Comparison of ENCODE assay signal across 12 mouse cellular contexts in the genomic region with DNA sequence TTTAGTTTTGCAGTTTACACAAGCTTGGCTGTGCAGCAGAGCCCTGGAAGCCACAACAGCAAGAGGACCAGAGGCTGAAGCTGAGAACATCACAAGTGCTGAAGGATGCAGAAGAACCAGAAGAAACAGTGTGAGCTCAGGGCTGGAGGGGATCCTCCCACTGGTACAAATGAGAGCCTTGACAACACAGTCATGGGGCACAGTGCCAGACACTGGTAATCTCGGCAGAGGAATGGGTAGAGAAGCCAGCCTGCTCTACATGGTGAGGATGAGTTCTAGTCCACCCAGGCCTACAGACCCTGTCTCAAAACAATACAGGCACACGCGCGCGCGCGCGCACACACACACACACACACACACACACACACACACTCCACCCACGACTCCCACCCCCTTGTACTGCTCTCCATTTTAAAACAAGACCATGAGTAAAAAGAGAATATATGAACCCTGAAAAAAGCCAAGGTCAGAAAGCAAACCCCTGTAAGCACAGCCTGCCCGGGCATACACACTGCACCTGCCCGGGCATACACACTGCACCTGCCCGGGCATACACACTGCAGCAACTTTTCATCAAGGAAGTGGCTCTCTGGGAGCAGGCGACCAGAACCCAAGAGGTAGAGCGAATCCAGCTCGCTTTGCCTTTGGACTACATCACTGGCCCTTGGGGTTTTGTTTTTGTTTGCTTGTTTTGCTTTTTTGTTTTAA. TPM values are rescaled to one million over a fixed set of nuclear protein-coding genes. Genes with fewer than 3 reads are reported as not detected.
A peak's percentile ranks its signal among the peaks of the same experiment; 100 is the strongest.
DNase-seq lines count a peak whose midpoint lies in the region; ATAC-seq and TF ChIP-seq lines count a peak whose summit lies in the region.
"Had no signal": no experiment of that assay in that cellular context is flagged by ENCODE, and none has a peak within 500 bp of the region (broad histone marks: within the 10 kb centered on the region; RNA-seq: fewer than 3 reads in every experiment).

No protein-coding gene starts in this region.

- 0 out of 2 replicates have a peak, but pooled peaks have one; percentile 53 for ATAC-seq in forebrain, embryonic 13.5 days
- ATAC-seq in forebrain, embryonic 12.5 days (ENCODE audit: low FRiP score), result no peak
- ATAC-seq in lung, postnatal 0 days, result no peak; the same call in 1 of the 2 replicates
- ATAC-seq: intestine, embryonic 15.5 days had no signal

- TF ChIP-seq EP300 in lung, postnatal 0 days (IDR thresholded peaks at IDR 0.05), result no peak
- TF ChIP-seq EP300 in heart, adult 2 months (IDR thresholded peaks at IDR 0.05; ENCODE audit: insufficient read depth, low read depth, low read length), result no peak

- WGBS in forebrain, embryonic 13.5 days, result 89% methylated on average over 15 of the region's 15 CpGs
- WGBS in forebrain, embryonic 12.5 days, result 90% methylated on average over 15 of the region's 15 CpGs
- WGBS in lung, postnatal 0 days, result 80% methylated on average over 15 of the region's 15 CpGs
- WGBS in heart, adult 2 months, result 87% methylated on average over 15 of the region's 15 CpGs

- DNase-seq in lung, postnatal 10 days, result peak; percentile 22
- DNase-seq in lung, postnatal 0 days (ENCODE audit: low spot score), result no peak
- DNase-seq in adipocyte (ENCODE audit: low spot score), result peak; percentile 16
- peak; percentile 49 to 56 for DNase-seq in cerebellum, postnatal 36 days
- no peak for DNase-seq in thymus, adult 18-20 months
- DNase-seq in heart, adult 2 months, result no peak
- DNase-seq: gastrocnemius, postnatal 10 days; layer of hippocampus, adult 9-11 months; liver had no signal

- H3K9ac ChIP-seq in forebrain, embryonic 13.5 days, result no peak overlapping the region
- H3K9ac ChIP-seq in forebrain, embryonic 12.5 days, result no peak overlapping the region
- H3K9ac ChIP-seq in lung, postnatal 0 days (replicated peaks; ENCODE audit: low read depth), result no peak overlapping the region
- no peak overlapping the region for H3K9ac ChIP-seq in heart, adult 2 months (ENCODE audit: low read depth, low read length)
- H3K9ac ChIP-seq: intestine, embryonic 15.5 days had no signal

- no peaks in the 10 kb centered on the region for H3K27me3 ChIP-seq in forebrain, embryonic 13.5 days
- no peaks in the 10 kb centered on the region for H3K27me3 ChIP-seq in forebrain, embryonic 12.5 days
- no peaks in the 10 kb centered on the region for H3K27me3 ChIP-seq in lung, postnatal 0 days (replicated peaks; ENCODE audit: insufficient read depth, low read length)
- no peaks in the 10 kb centered on the region for H3K27me3 ChIP-seq in heart, adult 2 months (ENCODE audit: control insufficient read depth, insufficient read depth, low read length)
- H3K27me3 ChIP-seq: intestine, embryonic 15.5 days had no signal

- no peak overlapping the region for H3K4me2 ChIP-seq in forebrain, embryonic 13.5 days
- no peak overlapping the region for H3K4me2 ChIP-seq in forebrain, embryonic 12.5 days
- no peak overlapping the region for H3K4me2 ChIP-seq in lung, postnatal 0 days (replicated peaks; ENCODE audit: low read depth, low read length)
- H3K4me2 ChIP-seq: intestine, embryonic 15.5 days had no signal

- no peak overlapping the region for H3K4me3 ChIP-seq in forebrain, embryonic 13.5 days
- no peak overlapping the region for H3K4me3 ChIP-seq in forebrain, embryonic 12.5 days (replicated peaks)
- H3K4me3 ChIP-seq in lung, postnatal 0 days (ENCODE audit: low read depth, low read length), result no peak overlapping the region
- no peak overlapping the region for H3K4me3 ChIP-seq in heart, adult 2 months
- H3K4me3 ChIP-seq: intestine, embryonic 15.5 days had no signal

- intact Hi-C loops in heart, adult 2 months (cut with DNase I), result loop anchor here (5.0 kb wide), 1 partner anchor 34 kb away; no protein-coding TSS in a partner anchor

- no peak for TF ChIP-seq CTCF in lung, postnatal 0 days (IDR thresholded peaks at IDR 0.05)
- no peak for TF ChIP-seq CTCF in heart, adult 2 months (IDR thresholded peaks at IDR 0.05)

- TF ChIP-seq POLR2A in heart, adult 2 months (IDR thresholded peaks at IDR 0.05; ENCODE audit: insufficient read depth, low read depth, low read length), result no peak

- peaks cover 10% of the 10 kb centered on the region for H3K79me2 ChIP-seq in heart, adult 2 months (replicated peaks; ENCODE audit: control insufficient read depth, insufficient read depth, low read length)

- no peaks in the 10 kb centered on the region for H3K9me3 ChIP-seq in forebrain, embryonic 13.5 days (replicated peaks)
- H3K9me3 ChIP-seq in forebrain, embryonic 12.5 days, result no peaks in the 10 kb centered on the region
- H3K9me3 ChIP-seq in lung, postnatal 0 days (ENCODE audit: low read length), result no peaks in the 10 kb centered on the region
- H3K9me3 ChIP-seq: intestine, embryonic 15.5 days had no signal

- peaks cover 23% of the 10 kb centered on the region for H3K4me1 ChIP-seq in forebrain, embryonic 13.5 days
- no peaks in the 10 kb centered on the region for H3K4me1 ChIP-seq in forebrain, embryonic 12.5 days
- 0 out of 2 replicates have a peak, but pooled peaks cover 6% of the 10 kb centered on the region for H3K4me1 ChIP-seq in lung, postnatal 0 days (ENCODE audit: insufficient read depth, low read depth, low read length)
- H3K4me1 ChIP-seq in heart, adult 2 months (ENCODE audit: control insufficient read depth, insufficient read depth, low read length), result peaks cover 10% of the 10 kb centered on the region

- no peak overlapping the region for H3K27ac ChIP-seq in forebrain, embryonic 13.5 days
- no peak overlapping the region for H3K27ac ChIP-seq in forebrain, embryonic 12.5 days
- no peak overlapping the region for H3K27ac ChIP-seq in lung, postnatal 0 days (ENCODE audit: low read length)
- H3K27ac ChIP-seq in heart, adult 2 months, result no peak overlapping the region; the same call in 1 of the 2 replicates
- H3K27ac ChIP-seq: intestine, embryonic 15.5 days had no signal

- H3K36me3 ChIP-seq in forebrain, embryonic 13.5 days (ENCODE audit: poor library complexity, severe bottlenecking), result peaks cover 4% of the 10 kb centered on the region; the same call in 1 of the 2 replicates
- H3K36me3 ChIP-seq in forebrain, embryonic 12.5 days (replicated peaks), result no peaks in the 10 kb centered on the region
- H3K36me3 ChIP-seq in lung, postnatal 0 days (ENCODE audit: insufficient read depth, low read length), result no peaks in the 10 kb centered on the region
- H3K36me3 ChIP-seq in heart, adult 2 months (ENCODE audit: control insufficient read depth, insufficient read depth, low read length), result no peaks in the 10 kb centered on the region
- H3K36me3 ChIP-seq: intestine, embryonic 15.5 days had no signal

RNA-seq across cellular contexts. Expression of a gene that starts 39.9 kb away (rescaled TPM):
- polyA plus RNA-seq in forebrain, embryonic 13.5 days (2015; fragmentation: Nextera tagmentation; extraction: Ambion mirVana), result 12.0 and 12.6 TPM in 2 replicates
- polyA plus RNA-seq in forebrain, embryonic 12.5 days (2016; fragmentation: Nextera tagmentation; extraction: Ambion mirVana), result 19.6 and 20.4 TPM in 2 replicates
- polyA plus RNA-seq in lung, postnatal 0 days (2015; fragmentation: Nextera tagmentation; extraction: Ambion mirVana), result 5.9 and 6.0 TPM in 2 replicates
- total RNA-seq in heart, adult 2 months (2021), result 10 to 100 TPM; 28.1 to 30.0 TPM
- polyA plus RNA-seq in heart, adult 2 months (2012; rRNA removed), result 13.0 and 17.0 TPM in 2 replicates

Comparison
In these comparisons a context has a peak if more than half of its experiments do, and no peak if none do; other contexts are left out.
1. DNase-seq: peak in lung, postnatal 10 days (single experiment), adipocyte (single experiment) and cerebellum, postnatal 36 days (2 of 2); none in lung, postnatal 0 days (single experiment), thymus, adult 18-20 months (0 of 2) and heart, adult 2 months (0 of 2).